Mouse (Mus musculus) layer of hippocampus, adult 11-12 months (tissue): ENCODE data around the gene Klhl26.
"Not testable (repeated sequence)": the region's sequence is repeated elsewhere in the genome, so short reads cannot be mapped to it uniquely, and the experiment has no call there.

Source experiments
- DNase-seq: peaks from one replicate; pipeline ENCODE4 v3.0.0; 2022; ENCODE audit warnings: low spot score

Gene Klhl26

DNA sequence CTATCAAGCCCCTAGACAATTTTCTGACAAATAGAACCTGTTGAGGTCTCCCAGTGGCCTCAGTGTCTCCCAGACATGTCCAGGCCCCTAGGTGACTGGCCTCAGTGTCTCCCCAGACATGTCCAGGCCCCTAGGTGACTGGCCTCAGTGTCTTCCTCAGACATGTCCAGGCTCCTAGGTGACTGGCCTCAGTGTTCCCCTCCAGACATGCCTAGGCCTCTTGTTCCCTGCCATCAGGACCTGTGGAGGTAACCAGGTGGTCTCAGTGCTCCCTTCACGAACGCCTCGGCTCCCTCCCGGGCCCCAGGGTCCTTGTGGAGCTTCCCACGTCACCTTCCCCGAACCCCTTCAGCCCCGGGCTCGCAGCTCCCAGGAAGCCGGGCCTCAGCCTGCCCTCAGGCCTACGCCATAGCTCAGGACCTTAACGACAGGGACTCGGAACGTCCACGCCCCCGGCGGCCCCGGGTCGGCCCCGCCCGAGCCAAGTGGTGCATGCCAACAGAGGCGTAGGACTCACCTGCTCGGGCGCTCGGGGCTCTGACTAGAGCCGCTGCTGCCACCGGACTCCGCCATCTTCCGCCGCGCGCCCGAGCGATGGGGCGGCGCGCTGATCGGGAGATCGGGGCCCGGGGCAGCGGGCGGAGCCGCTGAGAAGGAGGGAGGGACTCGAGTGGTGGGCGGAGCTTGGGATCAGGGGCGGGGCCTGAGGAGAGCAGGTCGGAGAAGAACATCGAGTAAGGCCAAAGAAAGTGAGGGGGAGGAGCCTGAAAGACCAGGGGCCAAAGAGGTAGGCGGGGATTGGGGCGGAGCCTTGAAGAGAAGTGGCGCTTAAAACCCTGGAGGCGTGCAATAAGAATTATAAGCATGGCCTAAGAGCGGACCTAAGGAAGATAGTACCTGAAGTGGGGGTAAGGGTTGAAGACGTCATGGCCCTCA lies at the start of gene Klhl26:
Gene Klhl26, minus strand, starts transcription at position 636 of the 936 bp plus-strand sequence.
- peak; percentile 93 for DNase-seq

- peak; percentile 97 for DNase-seq
Measured at GRCm38 (mm10) chr8:70522592-70523403, 46.0 kb upstream of the Klhl26 start.

DNA sequence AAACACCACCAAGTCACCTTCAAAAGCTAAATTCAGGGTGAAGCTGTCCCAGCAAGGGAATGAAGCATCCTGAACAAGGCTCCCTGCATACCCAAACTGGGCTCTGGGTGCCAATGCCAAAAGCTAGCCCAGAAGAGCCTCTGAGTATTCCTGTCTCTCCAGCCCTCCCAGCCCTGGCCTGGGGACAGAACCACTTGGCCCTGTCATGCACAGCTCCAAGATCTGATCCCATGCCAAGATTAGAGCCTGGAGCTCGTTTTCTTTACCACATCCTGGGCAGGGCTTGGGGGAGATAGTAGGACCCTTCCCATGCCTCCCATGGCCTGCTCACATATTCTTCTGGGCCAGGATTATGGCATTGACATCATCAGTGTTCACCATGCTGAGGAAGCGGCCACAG lies 42.8 kb upstream of the Klhl26 start:
- DNase-seq, result no peak

GRCm38 (mm10) chr8:70519043-70519442 lies 42.3 kb upstream of the Klhl26 start:
- no peak for DNase-seq

- no peak for DNase-seq
Measured at GRCm38 (mm10) chr8:70517940-70518643, 41.3 kb upstream of the Klhl26 start.

GRCm38 (mm10) chr8:70513441-70513840 lies 36.7 kb upstream of the Klhl26 start:
- DNase-seq, result no peak

- no peak for DNase-seq
Measured at GRCm38 (mm10) chr8:70512253-70512903, 35.6 kb upstream of the Klhl26 start.

DNA sequence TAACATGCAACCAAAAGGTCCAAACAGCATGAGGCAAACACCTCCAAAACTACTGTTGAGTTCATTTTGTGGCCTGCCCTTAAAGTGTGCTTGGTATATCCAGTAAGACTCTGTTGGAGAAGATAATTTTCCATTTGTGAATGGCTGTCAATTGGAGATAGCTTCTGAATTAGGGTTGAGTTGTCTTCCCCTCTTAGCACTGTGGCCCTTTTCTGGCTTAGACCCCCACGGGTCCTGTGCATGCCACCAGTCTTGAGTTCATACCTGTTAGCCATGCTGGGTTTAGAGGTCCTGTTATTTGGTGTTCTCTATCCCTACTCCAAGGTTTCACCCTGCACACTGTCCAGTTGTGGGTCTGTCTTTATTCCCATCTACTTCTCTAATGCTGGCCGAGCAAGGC lies 35.0 kb upstream of the Klhl26 start:
- DNase-seq, result no peak

DNA sequence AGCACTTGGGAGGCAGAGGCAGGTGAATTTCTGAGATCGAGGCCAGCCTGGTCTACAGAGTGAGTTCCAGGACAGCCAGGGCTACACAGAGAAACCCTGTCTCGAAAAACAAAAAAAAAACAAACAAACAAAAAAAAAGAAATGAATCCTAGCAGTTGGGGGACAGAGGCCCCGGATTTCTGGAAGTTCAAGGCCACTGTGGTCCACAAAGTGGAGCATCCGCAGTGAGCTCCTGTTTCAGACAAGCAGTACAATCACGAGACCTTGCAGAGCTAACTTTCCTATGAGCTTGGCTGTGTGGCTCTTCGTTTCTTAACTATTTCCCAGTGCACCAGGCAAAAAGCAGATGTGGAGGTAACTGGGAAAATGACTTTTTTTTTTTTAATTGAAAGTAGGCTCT lies 34.4 kb upstream of the Klhl26 start:
- not testable (repeated sequence) for DNase-seq

DNA sequence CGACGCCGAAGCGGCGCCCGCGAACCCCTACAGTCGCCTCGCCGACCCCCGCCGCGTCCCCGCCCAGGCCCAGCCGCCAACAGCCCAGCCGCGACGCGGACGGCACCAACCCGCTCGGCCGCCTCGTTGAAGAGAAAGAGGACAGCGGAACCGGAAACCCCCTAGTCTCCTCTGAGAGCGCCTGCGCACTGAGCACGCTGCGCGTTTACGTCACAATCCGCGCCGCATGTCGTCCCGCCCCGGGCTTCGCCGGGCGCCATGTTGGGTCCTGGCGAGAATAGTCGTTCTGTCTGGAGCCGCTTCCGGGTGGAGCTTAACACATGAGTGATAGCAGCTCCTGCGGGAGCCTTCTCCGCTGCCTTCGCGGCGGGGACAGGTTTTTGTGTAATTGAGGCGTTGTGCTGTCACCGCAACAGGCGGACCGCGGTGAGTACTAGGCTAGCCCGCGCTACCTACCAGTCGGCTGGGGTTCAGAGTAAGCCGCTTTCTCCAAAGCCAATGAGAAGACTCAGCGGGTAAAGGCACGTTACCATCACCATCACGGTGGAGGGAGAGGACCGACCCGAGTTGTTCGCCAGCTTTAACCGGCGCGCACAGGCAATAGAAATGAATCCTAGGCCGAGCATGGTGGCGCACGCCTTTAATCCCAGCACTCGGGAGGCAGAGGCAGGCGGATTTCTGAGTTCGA lies 33.6 kb upstream of the Klhl26 start, which contains the start of gene Uba52:
Gene Uba52, minus strand, starts transcription at position 574 of the 688 bp plus-strand sequence.
- peak; percentile 97 for DNase-seq

- no peak for DNase-seq
Measured at GRCm38 (mm10) chr8:70509281-70509952, 32.6 kb upstream of the Klhl26 start.

DNA sequence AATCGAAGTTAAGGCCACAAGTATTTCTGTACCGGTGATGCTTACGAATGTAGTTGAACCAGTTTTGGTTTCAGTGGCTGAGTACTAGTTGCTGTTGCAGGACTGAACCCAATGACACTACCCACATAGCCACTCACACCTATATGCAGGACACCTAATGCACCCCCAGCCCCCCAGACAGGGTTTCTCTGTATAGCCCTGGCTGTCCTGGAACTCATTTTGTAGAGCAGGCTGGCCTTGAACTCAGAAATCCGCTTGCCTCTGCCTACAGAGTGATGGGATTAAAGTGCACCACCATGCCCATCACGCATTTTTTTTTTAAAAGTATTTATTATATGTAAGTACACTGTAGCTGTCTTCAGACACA lies 30.2 kb upstream of the Klhl26 start:
- no peak for DNase-seq

DNA sequence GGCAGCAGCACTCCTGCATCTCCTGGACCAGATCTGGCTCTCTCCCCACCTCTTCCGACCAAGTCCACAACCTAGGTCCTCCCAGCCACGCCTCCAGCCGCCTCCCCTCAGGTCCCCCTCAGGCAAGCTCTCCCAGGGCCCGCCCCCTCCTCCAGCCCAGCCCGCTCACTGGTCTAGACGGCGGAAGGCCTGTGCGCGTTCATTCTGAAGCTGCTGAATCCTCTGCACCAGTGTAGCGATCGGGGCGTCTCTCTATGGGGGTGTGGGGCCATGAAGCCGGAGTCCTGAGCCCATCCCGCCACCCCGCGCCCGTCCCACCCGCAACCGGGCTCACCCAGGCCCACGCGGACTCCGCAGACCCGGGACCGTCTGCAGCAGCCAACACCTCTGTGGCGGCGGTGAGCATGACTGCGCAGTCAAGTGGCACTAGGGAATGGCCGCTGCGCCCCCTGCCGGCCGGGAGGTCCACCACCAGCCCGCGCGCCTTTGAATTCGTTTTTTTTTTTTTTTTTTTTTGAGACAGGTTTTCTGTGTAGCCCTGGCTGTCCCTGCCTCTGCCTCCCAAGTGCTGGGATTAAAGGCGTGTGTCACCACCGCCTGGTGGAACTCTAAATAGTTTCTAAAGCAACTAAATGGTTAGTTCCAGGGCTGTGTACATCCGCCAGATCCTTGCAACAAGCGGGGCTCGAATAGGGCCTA lies 29.7 kb upstream of the Klhl26 start, which contains the start of gene Rex1bd:
Gene Rex1bd, minus strand, starts transcription at position 425 of the 699 bp plus-strand sequence.
- peak; percentile 94 for DNase-seq

GRCm38 (mm10) chr8:70505698-70506327 lies 29.0 kb upstream of the Klhl26 start:
- DNase-seq, result no peak

DNA sequence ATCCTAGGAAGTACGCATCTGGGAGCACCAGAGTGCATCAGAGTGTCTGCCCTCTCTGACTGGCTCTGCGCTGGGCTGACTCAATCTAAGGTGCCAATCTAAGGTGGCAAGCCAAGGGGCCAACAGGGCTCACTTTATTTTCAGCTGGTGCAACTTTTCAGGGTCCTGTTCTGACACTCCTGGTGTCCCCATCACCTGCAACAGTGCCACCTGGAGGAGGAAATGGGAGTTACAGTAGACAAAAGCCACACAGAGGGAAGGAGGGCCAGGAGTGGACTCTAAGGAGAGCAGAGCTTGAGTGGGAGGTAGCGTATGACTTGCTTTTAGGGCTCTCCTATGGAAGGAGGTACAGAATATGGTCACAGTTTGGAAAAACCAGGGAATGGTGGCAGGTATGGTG lies 28.1 kb upstream of the Klhl26 start:
- peak; percentile 80 for DNase-seq

DNA sequence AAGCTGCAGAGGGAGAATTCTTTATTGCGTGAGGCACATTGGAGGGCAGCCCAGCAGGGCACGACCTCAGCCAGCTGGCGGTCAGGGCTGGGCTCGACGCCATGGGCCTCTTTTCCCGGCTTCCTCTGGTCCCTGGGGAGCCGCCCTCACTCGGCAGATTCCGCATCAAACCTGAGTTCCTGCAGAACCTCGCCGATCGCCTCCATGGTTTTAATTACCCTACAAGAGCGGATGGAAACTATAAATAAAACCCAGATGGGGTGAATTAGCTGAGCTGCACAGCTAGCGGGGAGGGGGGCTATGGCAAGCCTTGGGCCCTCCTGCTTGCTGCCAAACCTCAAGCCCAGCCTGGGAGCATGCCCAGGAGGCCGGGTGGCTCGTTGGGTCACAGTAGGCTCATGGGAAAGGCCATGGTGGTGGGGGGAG lies 27.5 kb upstream of the Klhl26 start:
- DNase-seq, result peak; percentile 62

- DNase-seq, result peak; percentile 75
Measured at GRCm38 (mm10) chr8:70503062-70503750, 26.4 kb upstream of the Klhl26 start.

DNA sequence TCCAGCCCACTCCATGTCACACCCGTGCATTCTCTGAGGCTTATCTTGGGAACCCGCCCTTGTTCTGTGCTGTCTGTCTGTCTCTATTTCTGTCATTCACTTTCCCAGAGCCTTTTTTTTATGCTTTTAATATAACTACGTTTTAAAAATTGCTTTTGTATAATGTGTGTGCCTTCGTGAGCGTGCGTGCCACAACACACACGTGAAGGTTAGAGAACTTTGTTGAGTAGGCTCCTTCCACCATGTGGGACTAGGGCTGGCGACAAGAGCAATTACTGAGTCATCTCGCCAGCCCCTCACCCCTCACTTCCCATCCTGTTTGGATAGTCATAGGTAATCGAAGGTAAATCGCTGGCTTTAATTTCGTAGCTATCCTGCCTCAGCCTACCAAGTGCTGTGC lies 25.8 kb upstream of the Klhl26 start:
- DNase-seq, result no peak
